Mouse (Mus musculus): ENCODE measurements around the gene Olfr878. TPM values are rescaled to one million over a fixed set of nuclear protein-coding genes. Genes with fewer than 3 reads are reported as not detected.

Olfr878 gene
- total and polyA plus RNA-seq, 2 experiments: not detected

DNA sequence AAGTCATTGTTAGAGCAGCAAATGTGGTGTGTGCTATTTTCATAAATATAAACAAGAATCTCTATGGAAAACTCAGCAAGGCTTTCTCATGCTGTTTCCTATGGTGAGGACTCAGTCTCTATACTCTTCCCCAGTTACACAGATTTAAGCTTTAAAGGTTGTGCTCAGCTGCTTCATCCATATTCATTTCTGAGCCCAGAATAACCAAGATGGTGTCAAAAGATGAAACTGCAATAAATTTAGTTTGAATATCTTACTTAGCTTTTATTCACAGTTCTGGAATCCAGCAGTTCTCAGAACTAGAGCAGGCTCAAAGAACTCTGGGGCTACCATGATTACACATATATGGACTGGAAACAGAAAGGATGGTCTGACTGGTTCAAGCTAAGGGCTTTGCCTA lies 16.5 kb downstream of the Olfr878 start:
- Histone ChIP-seq H3K4me1 (ENCODE audit: control insufficient read depth, insufficient read depth, low read length) (no peaks in the 10 kb centered on the region), H3K27me3 (ENCODE audit: control insufficient read depth, insufficient read depth, low read length) (no peaks in the 10 kb centered on the region), H3K9ac (ENCODE audit: low read depth, low read length) (no peak overlapping the region), H3K36me3 (ENCODE audit: control insufficient read depth, insufficient read depth, low read length) (no peaks in the 10 kb centered on the region), H3K79me2 (ENCODE audit: control insufficient read depth, insufficient read depth, low read length) (no peaks in the 10 kb centered on the region), H3K27ac (replicated peaks; ENCODE audit: insufficient read depth, low read depth, low read length) (no peak overlapping the region), H3K4me3 (ENCODE audit: insufficient read depth, low read depth, low read length) (no peak overlapping the region)
- TF ChIP-seq CTCF (IDR thresholded peaks at IDR 0.05; ENCODE audit: low read depth, low read length) (no peak), POLR2A (IDR thresholded peaks at IDR 0.05; ENCODE audit: extremely low read depth, insufficient read depth, low read length) (no peak)
- no peak for DNase-seq (ENCODE audit: extremely low read depth, low read depth, low spot score)

GRCm38 (mm10) chr9:37941167-37941566 lies 23.5 kb downstream of the Olfr878 start:
- H3K36me3 ChIP-seq (ENCODE audit: control insufficient read depth, insufficient read depth, low read length): no peaks in the 10 kb centered on the region
- H3K79me2 ChIP-seq (ENCODE audit: control insufficient read depth, insufficient read depth, low read length): no peaks in the 10 kb centered on the region
- H3K4me1 ChIP-seq (ENCODE audit: control insufficient read depth, insufficient read depth, low read length): no peaks in the 10 kb centered on the region
- no peak overlapping the region for H3K27ac ChIP-seq (replicated peaks; ENCODE audit: insufficient read depth, low read depth, low read length)
- DNase-seq (ENCODE audit: extremely low read depth, low read depth, low spot score): no peak
- no peaks in the 10 kb centered on the region for H3K27me3 ChIP-seq (ENCODE audit: control insufficient read depth, insufficient read depth, low read length)
- WGBS: 93% methylated on average over 2 of the region's 2 CpGs
- TF ChIP-seq CTCF (IDR thresholded peaks at IDR 0.05; ENCODE audit: low read depth, low read length): no peak
- TF ChIP-seq POLR2A (IDR thresholded peaks at IDR 0.05; ENCODE audit: extremely low read depth, insufficient read depth, low read length): no peak
- no peak overlapping the region for H3K4me3 ChIP-seq (ENCODE audit: insufficient read depth, low read depth, low read length)
- no peak overlapping the region for H3K9ac ChIP-seq (ENCODE audit: low read depth, low read length)

Other genes with a start within 250 kb of the Olfr878 start
- not detected in 2 replicates for gene Panx3, start 248.6 kb upstream of the Olfr878 start, total RNA-seq (2014; rRNA removed)
- not detected in 2 replicates for gene Panx3, start 248.6 kb upstream of the Olfr878 start, polyA plus RNA-seq (2012; rRNA removed)
- gene Olfr160, start 201.6 kb upstream of the Olfr878 start, total RNA-seq (2014; rRNA removed): not detected in 2 replicates
- not detected in 2 replicates for gene Olfr160, start 201.6 kb upstream of the Olfr878 start, polyA plus RNA-seq (2012; rRNA removed)
- not detected in 2 replicates for gene Olfr874, start 172.7 kb upstream of the Olfr878 start, total RNA-seq (2014; rRNA removed)
- gene Olfr874, start 172.7 kb upstream of the Olfr878 start, polyA plus RNA-seq (2012; rRNA removed): not detected in 2 replicates
- gene Olfr875, start 146.0 kb upstream of the Olfr878 start, total RNA-seq (2014; rRNA removed): not detected in 2 replicates
- gene Olfr875, start 146.0 kb upstream of the Olfr878 start, polyA plus RNA-seq (2012; rRNA removed): not detected in 2 replicates
- gene Olfr876, start 114.8 kb upstream of the Olfr878 start, total RNA-seq (2014; rRNA removed): not detected in 2 replicates
- gene Olfr876, start 114.8 kb upstream of the Olfr878 start, polyA plus RNA-seq (2012; rRNA removed): not detected in 2 replicates
- not detected in 2 replicates for gene Olfr877, start 63.6 kb upstream of the Olfr878 start, total RNA-seq (2014; rRNA removed)
- not detected in 2 replicates for gene Olfr877, start 63.6 kb upstream of the Olfr878 start, polyA plus RNA-seq (2012; rRNA removed)
- gene Olfr145, start 21.1 kb upstream of the Olfr878 start, total RNA-seq (2014; rRNA removed): not detected in 2 replicates
- gene Olfr145, start 21.1 kb upstream of the Olfr878 start, polyA plus RNA-seq (2012; rRNA removed): not detected in 2 replicates
- not detected in 2 replicates for gene Olfr881, start 74.0 kb downstream of the Olfr878 start, total RNA-seq (2014; rRNA removed)
- not detected in 2 replicates for gene Olfr881, start 74.0 kb downstream of the Olfr878 start, polyA plus RNA-seq (2012; rRNA removed)
- not detected in 2 replicates for gene Olfr883, start 108.0 kb downstream of the Olfr878 start, total RNA-seq (2014; rRNA removed)
- not detected in 2 replicates for gene Olfr883, start 108.0 kb downstream of the Olfr878 start, polyA plus RNA-seq (2012; rRNA removed)
- gene Olfr884, start 128.7 kb downstream of the Olfr878 start, total RNA-seq (2014; rRNA removed): not detected in 2 replicates
- not detected in 2 replicates for gene Olfr884, start 128.7 kb downstream of the Olfr878 start, polyA plus RNA-seq (2012; rRNA removed)
- gene Olfr885, start 143.5 kb downstream of the Olfr878 start, total RNA-seq (2014; rRNA removed): not detected in 2 replicates
- not detected in 2 replicates for gene Olfr885, start 143.5 kb downstream of the Olfr878 start, polyA plus RNA-seq (2012; rRNA removed)
- not detected in 2 replicates for gene Olfr887, start 166.2 kb downstream of the Olfr878 start, total RNA-seq (2014; rRNA removed)
- gene Olfr887, start 166.2 kb downstream of the Olfr878 start, polyA plus RNA-seq (2012; rRNA removed): not detected in 2 replicates
- gene Olfr888, start 190.3 kb downstream of the Olfr878 start, total RNA-seq (2014; rRNA removed): not detected in 2 replicates
- gene Olfr888, start 190.3 kb downstream of the Olfr878 start, polyA plus RNA-seq (2012; rRNA removed): not detected in 2 replicates
- not detected in 2 replicates for gene Olfr889, start 197.4 kb downstream of the Olfr878 start, total RNA-seq (2014; rRNA removed)
- not detected in 2 replicates for gene Olfr889, start 197.4 kb downstream of the Olfr878 start, polyA plus RNA-seq (2012; rRNA removed)
- gene Olfr890, start 224.7 kb downstream of the Olfr878 start, total RNA-seq (2014; rRNA removed): not detected in 2 replicates
- gene Olfr890, start 224.7 kb downstream of the Olfr878 start, polyA plus RNA-seq (2012; rRNA removed): not detected in 2 replicates